Mouse (Mus musculus) stomach, postnatal 0 days (tissue): ENCODE data around the gene Cbx7.

Experiments
- CTCF ChIP-seq: IDR thresholded peaks from 2 replicates; pipeline ENCODE4 v1.5.1; 2016; ENCODE audit warnings: antibody characterized with exemption, low read depth, mild to moderate bottlenecking, moderate library complexity
- EP300 ChIP-seq: optimal IDR thresholded peaks from 2 replicates; pipeline ENCODE3; 2016; ENCODE audit warnings: antibody characterized with exemption

- TF ChIP-seq EP300 (no peak), CTCF (no peak)
Observed at GRCm38 (mm10) chr15:79896080-79896725, 74.7 kb downstream of the Cbx7 start.
